Mouse (Mus musculus): ENCODE measurements around the gene Arpc2.

GRCm38 (mm10) chr1:74278538-74278937 lies 42.7 kb downstream of the Arpc2 start, which contains the start of gene Gpbar1:
- TF ChIP-seq CTCF (IDR thresholded peaks at IDR 0.05; ENCODE audit: low read depth) (no peak), EP300 (IDR thresholded peaks at IDR 0.05; ENCODE audit: low read depth) (no peak)

Measured in liver, postnatal 0 days (tissue).